Mouse (Mus musculus) CH12.LX (cell line): Measurements from ENCODE around the gene Gm20388. TPM values are rescaled to one million over a fixed set of nuclear protein-coding genes. Genes with fewer than 3 reads are reported as not detected.

Experiments
- DNase-seq: peaks from one replicate; pipeline ENCODE4 v3.0.0-alpha.2; 2013; ENCODE audit errors: extremely low read depth
- H3K27ac ChIP-seq: 2 replicates; pipeline ENCODE4 v1.5.1; 2012; ENCODE audit warnings: low read depth, mild to moderate bottlenecking, control low read depth, moderate library complexity; ENCODE audit not compliant: insufficient read depth
- H3K27me3 ChIP-seq: replicated peaks from 2 replicates; pipeline ENCODE3; 2012; ENCODE audit warnings: inconsistent platforms
- H3K36me3 ChIP-seq, 2 experiments: replicated peaks in 1 of 2; 2 replicates each; pipeline versions ENCODE3 to v1.6.1; 2012; ENCODE audit warnings: inconsistent platforms in 1 of 2, low read length in 1 of 2, mild to moderate bottlenecking in 1 of 2, mixed read lengths in 1 of 2, moderate library complexity in 1 of 2; ENCODE audit not compliant: control insufficient read depth in 1 of 2, insufficient read depth in 1 of 2
- H3K4me1 ChIP-seq, 2 experiments: 2 replicates each; pipeline ENCODE4 v1.6.1; 2012; ENCODE audit warnings: inconsistent platforms in 1 of 2, moderate library complexity in 1 of 2; ENCODE audit not compliant: insufficient read depth in 2 of 2, control insufficient read depth in 1 of 2
- H3K4me2 ChIP-seq: 2 replicates; pipeline ENCODE4 v1.6.1; 2012; ENCODE audit warnings: low read depth, mild to moderate bottlenecking, control low read depth; ENCODE audit not compliant: poor library complexity, insufficient read depth, severe bottlenecking
- H3K4me3 ChIP-seq, 3 experiments: fragments of 150-350 bp in 1 of 3; sonication (generic) in 1 of 3; replicated peaks in 1 of 3; 2 replicates each; pipeline versions ENCODE3 to v1.5.1; 2011 to 2012; ENCODE audit warnings: low read depth in 2 of 3, low read length in 2 of 3, mild to moderate bottlenecking in 2 of 3, moderate library complexity in 2 of 3, control low read depth in 1 of 3, improper control_type of control experiment in 1 of 3, inconsistent platforms in 1 of 3, mixed read lengths in 1 of 3; ENCODE audit not compliant: poor library complexity in 1 of 3
- H3K79me2 ChIP-seq: replicated peaks from 2 replicates; pipeline ENCODE4 v1.6.1; 2012; ENCODE audit warnings: mild to moderate bottlenecking, moderate library complexity; ENCODE audit not compliant: control insufficient read depth, poor library complexity, insufficient read depth, severe bottlenecking; ENCODE audit errors: extremely low read depth
- H3K9ac ChIP-seq: 2 replicates; pipeline ENCODE4 v1.6.1; 2012; ENCODE audit warnings: low read depth, mild to moderate bottlenecking, control low read depth, moderate library complexity; ENCODE audit not compliant: insufficient read depth
- H3K9me3 ChIP-seq: replicated peaks from 2 replicates; pipeline ENCODE3; 2012; ENCODE audit warnings: low read length, inconsistent platforms, mixed read lengths
- CTCF ChIP-seq, 2 experiments: IDR thresholded peaks in 1 of 2; conservative IDR thresholded peaks in 1 of 2; 2 replicates each; pipeline ENCODE4 v1.5.1; 2011 to 2012; ENCODE audit warnings: low read depth in 2 of 2, low read length in 2 of 2, improper control_type of control experiment in 1 of 2, inconsistent platforms in 1 of 2, mild to moderate bottlenecking in 1 of 2, moderate library complexity in 1 of 2
- E2F4 ChIP-seq: IDR thresholded peaks from 2 replicates; pipeline ENCODE4 v1.6.1; 2011; ENCODE audit warnings: low read depth, low read length, improper control_type of control experiment; ENCODE audit not compliant: insufficient replicate concordance
- GABPA ChIP-seq: IDR thresholded peaks from 2 replicates; pipeline ENCODE4 v1.6.1; 2012; ENCODE audit warnings: low read depth, low read length, improper control_type of control experiment, inconsistent platforms; ENCODE audit not compliant: insufficient replicate concordance
- HCFC1 ChIP-seq: IDR thresholded peaks from 2 replicates; pipeline ENCODE4 v1.6.1; 2012; ENCODE audit warnings: low read depth, mild to moderate bottlenecking, inconsistent platforms, low read length, improper control_type of control experiment
- IRF4 ChIP-seq: IDR thresholded peaks from 2 replicates; pipeline ENCODE4 v1.6.1; 2014; ENCODE audit warnings: low read depth, mild to moderate bottlenecking, inconsistent platforms, low read length, improper control_type of control experiment
- JUN ChIP-seq: IDR thresholded peaks from 2 replicates; pipeline ENCODE4 v1.6.1; 2011; ENCODE audit warnings: low read depth, mild to moderate bottlenecking, low read length, improper control_type of control experiment, moderate library complexity; ENCODE audit not compliant: insufficient read depth
- JUND ChIP-seq: conservative IDR thresholded peaks from 2 replicates; pipeline ENCODE4 v1.6.1; 2011; ENCODE audit warnings: low read depth, low read length, improper control_type of control experiment
- KAT2A ChIP-seq: IDR thresholded peaks from 2 replicates; pipeline ENCODE4 v1.6.1; 2012; ENCODE audit warnings: low read length, improper control_type of control experiment, inconsistent platforms; ENCODE audit not compliant: insufficient replicate concordance
- MAFK ChIP-seq: IDR thresholded peaks from 2 replicates; pipeline ENCODE4 v1.6.1; 2011; ENCODE audit warnings: low read length, improper control_type of control experiment; ENCODE audit not compliant: insufficient replicate concordance
- MEF2A ChIP-seq: IDR thresholded peaks from 2 replicates; pipeline ENCODE4 v1.6.1; 2014; ENCODE audit warnings: low read depth, mild to moderate bottlenecking, inconsistent platforms, low read length, improper control_type of control experiment, borderline replicate concordance
- NRF1 ChIP-seq: IDR thresholded peaks from 2 replicates; pipeline ENCODE4 v1.6.1; 2014; ENCODE audit warnings: low read depth, mild to moderate bottlenecking, inconsistent platforms, low read length, improper control_type of control experiment, moderate library complexity
- POLR2A ChIP-seq: IDR thresholded peaks from 2 replicates; pipeline ENCODE4 v1.6.1; 2011; ENCODE audit warnings: low read depth, mild to moderate bottlenecking, improper control_type of control experiment, low read length
- POLR2AphosphoS2 ChIP-seq: IDR thresholded peaks from 2 replicates; pipeline ENCODE4 v1.6.1; 2011; ENCODE audit warnings: low read depth, low read length, improper control_type of control experiment
- RAD21 ChIP-seq: IDR thresholded peaks from 2 replicates; pipeline ENCODE4 v1.6.1; 2011; ENCODE audit warnings: low read depth, mild to moderate bottlenecking, low read length, improper control_type of control experiment, moderate library complexity
- RCOR1 ChIP-seq: conservative IDR thresholded peaks from 2 replicates; pipeline ENCODE4 v1.6.1; 2012; ENCODE audit warnings: low read depth, mild to moderate bottlenecking, inconsistent platforms, low read length, improper control_type of control experiment
- SMC3 ChIP-seq: IDR thresholded peaks from 2 replicates; pipeline ENCODE4 v1.6.1; 2011; ENCODE audit warnings: low read depth, low read length, improper control_type of control experiment
- TBP ChIP-seq: conservative IDR thresholded peaks from 2 replicates; pipeline ENCODE4 v1.6.1; 2011; ENCODE audit warnings: low read depth, low read length, improper control_type of control experiment
- USF1 ChIP-seq: IDR thresholded peaks from 2 replicates; pipeline ENCODE4 v1.6.1; 2014; ENCODE audit warnings: low read depth, mild to moderate bottlenecking, inconsistent platforms, low read length, improper control_type of control experiment
- USF2 ChIP-seq: conservative IDR thresholded peaks from 2 replicates; pipeline ENCODE4 v1.6.1; 2011; ENCODE audit warnings: low read depth, low read length, improper control_type of control experiment
- dilution Hi-C: fragments of 300-500 bp; cut with MboI; formaldehyde crosslinking; loops from 2 replicates; pipeline ENCODE4 v1.14.3; 2020; ENCODE audit warnings: low sequenced_read_pairs; ENCODE audit not compliant: extremely low pct_unique_long_range_greater_than_20kb, extremely low pct_ligation_motif_present
- in situ Hi-C: fragments of 300-500 bp; cut with MboI; formaldehyde crosslinking; loops from 3 replicates; pipeline ENCODE4 v1.14.3; 2019; ENCODE audit warnings: low sequenced_read_pairs, low pct_ligation_motif_present, low pct_unique_long_range_greater_than_20kb, mixed read lengths
- polyA plus RNA-seq: library from polyadenylated mRNA; unstranded; fragments of >175 nt; gene quantifications from 2 replicates; pipeline ENCODE4 v1.2.1, GENCODE M21; 2012; ENCODE audit warnings: low read depth; ENCODE audit not compliant: insufficient read length
- total RNA-seq, 2 experiments: library from RNA; depleted of rRNA; stranded (reverse); fragments of 300-350 nt in 1 of 2; fragments of >200 nt in 1 of 2; gene quantifications; 2 replicates each; pipeline ENCODE4 v1.2.3; 2012 to 2014

The Gm20388 gene
- total and polyA plus RNA-seq, 3 experiments, result 14.8 to 26.3 (median 22.2) TPM

GRCm38 (mm10) chr8:122360696-122361416 is 2450.2 kb downstream of the Gm20388 start, which contains the start of gene Trhr2:
Gene Trhr2 (minus strand): TSS chr8:122360746.
- H3K27me3 ChIP-seq, result no peaks in the 10 kb centered on the region
- H3K9ac ChIP-seq, result no peak within 1 kb of the TSS
- no peak within 1 kb of the TSS for H3K27ac ChIP-seq
- TF ChIP-seq POLR2AphosphoS2, result no peak
- no peak for TF ChIP-seq USF2
- TF ChIP-seq GABPA, result no peak
- no peak for TF ChIP-seq CTCF (conservative IDR thresholded peaks at IDR 0.05 in 1 of 2, IDR thresholded peaks at IDR 0.05 in 1 of 2; ENCODE audit: low read depth in 2 of 2, low read length in 2 of 2)
- no peak for TF ChIP-seq NRF1
- no peak for TF ChIP-seq USF1
- no peak for TF ChIP-seq JUN
- no peak for TF ChIP-seq SMC3
- no peak for TF ChIP-seq JUND
- no peak for TF ChIP-seq MEF2A
- TF ChIP-seq IRF4, result no peak
- no peak for TF ChIP-seq POLR2A
- TF ChIP-seq MAFK, result no peak
- no peak for TF ChIP-seq E2F4
- TF ChIP-seq RCOR1, result no peak
- no peak for TF ChIP-seq HCFC1
- no peak for TF ChIP-seq TBP
- TF ChIP-seq RAD21, result no peak
- H3K9me3 ChIP-seq, result peaks cover 5% of the 10 kb centered on the region
- in situ Hi-C loops (no loop called here), dilution Hi-C loops (no loop called here)
- H3K36me3 ChIP-seq, result peaks cover 0 to 6% of the 10 kb centered on the region in 2 experiments
- no peak within 1 kb of the TSS; the same call in 1 of the 2 replicates for H3K4me2 ChIP-seq
- H3K4me3 ChIP-seq, result no peak within 1 kb of the TSS
- H3K79me2 ChIP-seq, result no peaks in the 10 kb centered on the region
- no peak for DNase-seq
- peaks cover 15 to 22% of the 10 kb centered on the region in 2 experiments for H3K4me1 ChIP-seq

- Histone ChIP-seq H3K27ac (no peak overlapping the region), H3K4me3 (no peak overlapping the region), H3K79me2 (no peaks in the 10 kb centered on the region), H3K36me3 (peaks cover 0 to 6% of the 10 kb centered on the region in 2 experiments), H3K27me3 (no peaks in the 10 kb centered on the region), H3K9me3 (peaks cover 5% of the 10 kb centered on the region), H3K9ac (no peak overlapping the region), H3K4me1 (peaks cover 15 to 20% of the 10 kb centered on the region in 2 experiments), H3K4me2 (no peak overlapping the region)
- no peak for TF ChIP-seq KAT2A
- dilution Hi-C loops, result no loop called here
- DNase-seq, result no peak
- in situ Hi-C loops, result no loop called here
Observed at GRCm38 (mm10) chr8:122362271-122362670, 2451.6 kb downstream of the Gm20388 start.
